Mouse (Mus musculus) cerebellum, adult 8-10 months (tissue): ENCODE results near the gene Fbxo21.

ENCODE experiments used
- DNase-seq: peaks from one replicate; pipeline ENCODE4 v3.0.0; 2022

Fbxo21 gene

DNA sequence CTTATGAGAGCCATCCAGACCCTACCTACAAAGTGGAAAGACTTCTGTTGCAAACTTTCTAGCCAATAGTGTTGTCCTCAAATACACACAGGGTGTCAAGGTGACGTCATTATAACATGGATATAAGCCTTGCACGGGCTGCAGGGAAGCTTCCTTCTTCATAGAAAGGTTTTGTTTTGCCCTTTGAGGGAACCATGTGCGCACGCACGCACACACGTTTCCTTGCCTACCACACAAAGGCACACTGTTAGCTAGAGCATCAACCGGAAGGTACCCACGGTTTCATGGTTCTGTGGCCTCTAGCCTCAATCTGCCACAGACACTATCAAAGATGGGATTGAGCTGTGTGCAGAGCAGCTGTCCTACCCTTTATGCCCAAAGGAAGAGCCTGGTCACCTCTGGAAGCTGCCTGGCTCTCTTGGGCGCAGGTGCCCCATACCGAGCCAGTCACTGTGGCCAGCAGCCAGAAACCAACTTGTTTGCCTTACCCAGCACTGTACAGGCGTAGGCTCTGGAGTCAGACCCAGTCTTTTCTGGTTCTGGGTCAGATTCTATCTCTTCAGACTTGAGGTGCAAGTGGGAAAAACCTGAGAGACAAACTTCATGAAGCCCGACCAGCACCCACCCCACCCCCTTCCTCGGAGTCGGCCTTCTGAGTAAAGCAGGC, 70.7 kb downstream of the Fbxo21 start:
- DNase-seq: no peak

DNA sequence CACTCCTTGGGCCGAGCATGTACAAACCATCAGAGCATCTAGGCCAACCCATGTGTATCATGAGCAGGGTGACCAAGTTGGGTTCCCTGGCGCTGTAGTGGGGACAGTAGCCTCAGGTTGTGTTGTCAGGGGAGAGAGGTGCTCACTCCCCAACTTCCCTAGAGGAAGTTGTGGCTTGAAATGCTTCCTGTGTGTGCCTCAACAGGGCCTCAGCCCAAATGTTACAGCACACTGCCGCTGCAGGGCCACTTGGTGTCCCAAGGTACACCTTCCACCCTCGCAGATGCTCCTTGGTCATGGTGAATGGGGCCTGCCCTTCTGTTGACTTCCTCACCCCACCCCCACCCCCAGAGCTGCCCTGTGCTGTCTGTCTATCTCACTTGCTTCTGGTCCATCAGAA, 71.9 kb downstream of the Fbxo21 start:
- no peak for DNase-seq

DNA sequence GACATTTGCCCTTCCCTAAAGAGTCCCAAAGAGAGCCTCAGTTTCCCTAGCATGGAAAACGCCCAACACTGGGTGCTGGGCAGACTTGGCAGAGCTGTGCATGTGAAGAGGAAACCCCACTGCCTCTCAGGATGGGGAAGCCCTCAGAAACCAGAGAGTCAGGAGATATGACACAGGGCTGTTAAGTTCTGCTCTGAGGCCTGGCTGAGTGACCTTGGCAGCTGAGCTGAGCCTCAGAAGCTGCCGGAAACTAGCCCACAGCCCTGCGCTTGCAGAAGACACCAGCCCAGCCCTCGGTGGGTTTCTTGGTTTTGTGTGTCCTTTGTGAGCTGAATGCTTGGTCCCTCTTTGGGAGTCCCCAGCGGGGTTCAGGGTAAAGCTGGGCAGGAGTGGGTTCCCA, 72.4 kb downstream of the Fbxo21 start:
- DNase-seq: no peak

DNA sequence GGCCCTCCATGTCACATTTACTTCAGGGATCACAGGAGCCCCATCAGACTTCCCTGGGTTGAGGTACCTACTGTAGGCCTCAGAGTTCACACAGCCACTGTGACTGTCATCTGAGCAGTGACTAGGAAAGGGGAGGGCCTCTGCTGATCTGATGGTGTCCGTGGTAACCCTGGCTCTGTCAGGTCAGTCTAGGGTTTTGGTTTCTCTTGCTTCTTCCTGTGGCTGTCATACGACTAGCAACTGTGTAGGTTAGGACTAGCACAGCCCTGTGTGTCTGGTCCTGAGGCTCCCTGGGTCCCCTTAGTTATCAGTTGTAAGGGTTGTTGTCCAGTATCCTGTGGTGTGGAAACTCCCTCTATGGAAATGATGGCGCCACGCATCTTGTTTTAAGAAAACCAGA, 74.2 kb downstream of the Fbxo21 start:
- no peak for DNase-seq

DNA sequence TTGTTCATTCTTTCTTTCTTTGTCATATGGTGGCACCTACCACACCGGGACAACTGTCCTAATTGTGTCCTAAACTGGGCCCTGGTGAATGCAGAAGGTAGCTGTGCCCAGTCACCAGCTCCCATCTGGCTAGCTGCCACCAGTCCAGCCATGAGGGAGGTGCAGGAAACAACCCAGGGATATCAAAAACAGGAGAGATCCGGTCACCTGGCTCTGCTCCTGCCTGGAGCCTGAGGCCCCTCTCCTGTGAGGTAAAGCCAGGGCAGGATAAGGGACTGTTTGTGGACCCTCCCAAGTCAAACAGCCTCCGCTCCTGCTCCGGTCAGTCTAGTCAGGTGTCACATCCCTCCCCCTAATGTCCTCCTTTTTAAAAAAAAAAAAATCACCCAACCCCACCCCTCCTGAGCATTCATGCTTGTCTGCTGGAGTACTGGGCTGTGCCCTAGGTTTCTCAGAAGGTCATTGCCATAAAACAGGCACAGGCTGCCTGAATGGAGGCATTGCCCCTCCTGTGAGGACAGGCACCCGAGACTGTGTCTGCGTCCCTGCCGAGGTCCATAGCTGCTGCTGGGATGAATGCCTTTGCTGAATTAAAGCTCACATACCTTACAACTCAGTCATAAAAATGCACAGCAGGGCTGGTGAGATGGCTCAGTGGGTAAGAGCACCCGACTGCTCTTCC, 75.6 kb downstream of the Fbxo21 start:
- peak; percentile 80 for DNase-seq

DNA sequence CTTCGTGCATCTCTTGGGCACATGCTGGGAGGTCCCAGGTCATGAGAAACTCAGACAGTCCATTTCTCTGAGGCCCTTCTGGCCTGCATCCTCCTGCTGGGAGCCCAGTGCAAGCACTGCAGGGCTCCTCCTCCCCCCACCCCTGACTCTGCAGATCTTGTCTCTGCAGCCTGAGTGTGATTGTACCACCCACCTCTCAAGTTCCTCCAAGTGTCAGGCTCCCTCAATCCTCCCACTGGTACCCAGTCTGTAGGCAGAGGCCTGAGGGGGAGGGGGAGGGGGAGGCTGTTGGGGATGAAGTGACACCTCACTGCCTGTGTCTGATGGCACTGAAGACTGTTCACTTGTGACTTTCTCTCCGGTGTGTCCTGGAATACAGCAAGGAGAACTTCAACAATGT, 76.7 kb downstream of the Fbxo21 start:
- DNase-seq: no peak

DNA sequence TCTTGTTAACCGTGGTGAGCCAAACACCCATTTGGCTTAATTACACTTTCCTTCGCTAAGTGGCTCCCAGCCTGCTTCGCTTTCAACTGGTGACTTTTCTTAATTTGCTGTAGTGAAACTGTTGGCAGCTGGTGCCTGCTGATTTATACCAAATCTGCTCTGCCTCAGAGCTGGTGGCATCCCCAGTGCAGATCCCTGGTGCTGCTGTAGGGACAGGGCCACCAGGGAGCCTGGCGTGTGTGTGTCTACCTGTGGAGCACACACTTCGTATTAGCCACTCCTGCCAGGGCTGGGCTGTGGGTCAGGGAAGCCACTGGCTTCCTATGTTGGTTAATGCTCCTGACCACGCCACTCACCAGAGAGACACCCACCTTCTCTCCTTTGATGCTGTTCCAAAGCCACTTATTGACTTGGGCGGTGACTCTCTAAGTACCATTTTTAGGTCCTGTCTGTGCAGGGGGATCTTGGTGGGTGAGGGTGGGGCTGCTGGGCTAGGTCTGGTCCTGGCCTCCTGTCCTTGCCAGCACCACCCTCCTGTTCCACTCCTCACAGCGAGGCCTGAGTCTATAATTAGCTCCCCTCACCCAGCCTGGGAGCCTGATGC, 81.1 kb downstream of the Fbxo21 start:
- DNase-seq: no peak

DNA sequence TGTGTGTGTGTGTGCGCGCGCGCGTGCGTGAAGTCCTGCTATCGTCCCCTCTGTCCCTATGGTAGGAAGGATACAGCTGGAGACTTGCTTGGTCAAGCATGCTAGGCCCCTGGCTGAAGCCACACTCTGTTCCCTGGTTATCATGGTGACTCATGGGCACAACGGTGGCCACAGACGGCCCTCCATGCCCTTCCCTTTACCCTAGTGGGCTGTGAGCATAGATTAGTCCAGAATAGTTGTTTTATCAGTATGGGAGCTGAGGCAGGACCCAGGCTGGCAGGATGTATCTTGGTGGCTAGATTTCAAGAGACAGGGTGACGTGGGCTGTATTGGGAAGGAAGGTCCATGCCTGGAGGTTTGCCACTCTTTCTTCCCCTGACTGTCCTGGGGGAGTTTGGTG, 82.3 kb downstream of the Fbxo21 start:
- DNase-seq: no peak

DNA sequence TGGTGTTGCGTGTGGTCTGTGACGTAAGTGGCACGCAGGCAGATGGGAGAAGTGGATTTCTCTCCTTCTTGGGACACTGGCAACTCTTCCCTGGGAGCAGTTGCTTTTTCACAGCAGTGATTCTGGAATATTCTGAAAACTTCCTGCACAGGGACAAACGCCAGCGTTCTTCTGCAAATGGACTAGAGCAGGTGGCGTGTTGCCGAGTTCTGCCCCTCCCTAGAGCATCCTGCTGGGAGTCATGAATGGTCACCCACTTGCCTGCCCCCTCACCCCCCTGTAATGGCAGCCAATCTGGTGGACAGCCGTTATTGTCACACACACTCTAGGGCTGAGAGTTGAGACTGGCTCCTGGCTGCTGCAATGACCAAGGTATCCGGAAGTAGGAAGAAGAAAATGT, 83.1 kb downstream of the Fbxo21 start:
- DNase-seq: no peak
